ENCODE assay signal across 17 mouse cellular contexts in genomic region chr17:42303062-42303577, GRCm38 (mm10). TPM values are rescaled to one million over a fixed set of nuclear protein-coding genes. Genes with fewer than 3 reads are reported as not detected.
DNase-seq lines count a peak whose midpoint lies in the region; ATAC-seq and TF ChIP-seq lines count a peak whose summit lies in the region.
"Had no signal": no experiment of that assay in that cellular context is flagged by ENCODE, and none has a peak within 500 bp of the region (broad histone marks: within the 10 kb centered on the region; RNA-seq: fewer than 3 reads in every experiment).

No protein-coding gene starts in this region.

- H3K36me3 ChIP-seq in forebrain, embryonic 16.5 days (ENCODE audit: control insufficient read depth, insufficient read depth), result no peaks in the 10 kb centered on the region
- no peaks in the 10 kb centered on the region for H3K36me3 ChIP-seq in forebrain, embryonic 12.5 days (replicated peaks)
- no peaks in the 10 kb centered on the region for H3K36me3 ChIP-seq in hindbrain, embryonic 14.5 days (replicated peaks; ENCODE audit: control insufficient read depth, insufficient read depth)
- no peaks in the 10 kb centered on the region for H3K36me3 ChIP-seq in hindbrain, embryonic 10.5 days
- H3K36me3 ChIP-seq in hindbrain, embryonic 16.5 days (ENCODE audit: control insufficient read depth, insufficient read depth, low read length), result no peaks in the 10 kb centered on the region
- no peaks in the 10 kb centered on the region for H3K36me3 ChIP-seq in liver, embryonic 11.5 days (ENCODE audit: control insufficient read depth, insufficient read depth, low read length)
- H3K36me3 ChIP-seq: embryonic facial prominence, embryonic 10.5 days had no signal

- peak; percentile 57 for ATAC-seq in forebrain, embryonic 16.5 days
- no peak for ATAC-seq in forebrain, embryonic 12.5 days (ENCODE audit: low FRiP score)
- ATAC-seq in hindbrain, embryonic 14.5 days (ENCODE audit: low FRiP score), result peak; percentile 76
- ATAC-seq in hindbrain, embryonic 16.5 days, result peak; percentile 42; the same call in 1 of the 2 replicates
- ATAC-seq in liver, embryonic 11.5 days (replicated peaks; ENCODE audit: low FRiP score), result no peak
- ATAC-seq: intestine, embryonic 16.5 days had no signal

- H3K9me3 ChIP-seq in forebrain, embryonic 16.5 days (ENCODE audit: control insufficient read depth, low read length), result no peaks in the 10 kb centered on the region
- H3K9me3 ChIP-seq in forebrain, embryonic 12.5 days, result no peaks in the 10 kb centered on the region
- H3K9me3 ChIP-seq in hindbrain, embryonic 14.5 days (ENCODE audit: control insufficient read depth, low read length), result no peaks in the 10 kb centered on the region
- H3K9me3 ChIP-seq in hindbrain, embryonic 10.5 days, result no peaks in the 10 kb centered on the region
- H3K9me3 ChIP-seq in hindbrain, embryonic 16.5 days (ENCODE audit: control insufficient read depth, low read length), result no peaks in the 10 kb centered on the region
- no peaks in the 10 kb centered on the region for H3K9me3 ChIP-seq in liver, embryonic 11.5 days (ENCODE audit: control insufficient read depth, low read length)
- H3K9me3 ChIP-seq: embryonic facial prominence, embryonic 10.5 days had no signal

- no peaks in the 10 kb centered on the region for H3K4me1 ChIP-seq in forebrain, embryonic 16.5 days (replicated peaks; ENCODE audit: control insufficient read depth, insufficient read depth, low read length)
- no peaks in the 10 kb centered on the region for H3K4me1 ChIP-seq in forebrain, embryonic 12.5 days
- no peaks in the 10 kb centered on the region for H3K4me1 ChIP-seq in hindbrain, embryonic 14.5 days (replicated peaks; ENCODE audit: control insufficient read depth, insufficient read depth, low read length)
- H3K4me1 ChIP-seq in hindbrain, embryonic 10.5 days (replicated peaks), result no peaks in the 10 kb centered on the region
- no peaks in the 10 kb centered on the region for H3K4me1 ChIP-seq in hindbrain, embryonic 16.5 days (ENCODE audit: control insufficient read depth, insufficient read depth, low read depth, low read length)
- H3K4me1 ChIP-seq in liver, embryonic 11.5 days (replicated peaks; ENCODE audit: control insufficient read depth, insufficient read depth, low read length), result no peaks in the 10 kb centered on the region
- H3K4me1 ChIP-seq: embryonic facial prominence, embryonic 10.5 days had no signal

- H3K4me3 ChIP-seq in forebrain, embryonic 16.5 days (replicated peaks; ENCODE audit: low read length), result no peak overlapping the region
- no peak overlapping the region for H3K4me3 ChIP-seq in forebrain, embryonic 12.5 days (replicated peaks)
- H3K4me3 ChIP-seq in hindbrain, embryonic 14.5 days (replicated peaks; ENCODE audit: low read length), result no peak overlapping the region
- no peak overlapping the region for H3K4me3 ChIP-seq in hindbrain, embryonic 10.5 days
- H3K4me3 ChIP-seq in hindbrain, embryonic 16.5 days (ENCODE audit: low read length), result no peak overlapping the region
- H3K4me3 ChIP-seq in liver, embryonic 11.5 days (ENCODE audit: low read depth, low read length), result no peak overlapping the region
- H3K4me3 ChIP-seq: embryonic facial prominence, embryonic 10.5 days had no signal

- TF ChIP-seq POLR2A in brain, embryonic 14.5 days (IDR thresholded peaks at IDR 0.05; ENCODE audit: borderline replicate concordance, extremely low read depth, insufficient read depth, insufficient read length, poor library complexity, severe bottlenecking), result no peak

- peak; percentile 41 for DNase-seq in hindbrain, embryonic 14.5 days (ENCODE audit: low spot score)
- no peak for DNase-seq in hindbrain, embryonic 10.5 days (ENCODE audit: low spot score)
- peak; percentile 54 for DNase-seq in brain, embryonic 14.5 days (ENCODE audit: low read depth)
- DNase-seq in liver, embryonic 11.5 days (ENCODE audit: low spot score), result no peak
- DNase-seq: adrenal gland, adult 2 months; adrenal gland, postnatal 25 days; cerebellum, adult 2 months; cerebellum, postnatal 10 days; gastrocnemius, postnatal 25 days; heart, postnatal 10 days; heart, postnatal 4 days; kidney, adult 2 months had no signal

- no peak overlapping the region for H3K27ac ChIP-seq in forebrain, embryonic 16.5 days (ENCODE audit: low read length)
- no peak overlapping the region for H3K27ac ChIP-seq in forebrain, embryonic 12.5 days
- H3K27ac ChIP-seq in hindbrain, embryonic 14.5 days, result no peak overlapping the region
- H3K27ac ChIP-seq in hindbrain, embryonic 10.5 days, result no peak overlapping the region
- no peak overlapping the region for H3K27ac ChIP-seq in hindbrain, embryonic 16.5 days (ENCODE audit: low read depth, low read length)
- H3K27ac ChIP-seq in liver, embryonic 11.5 days (ENCODE audit: low read depth, low read length), result no peak overlapping the region
- H3K27ac ChIP-seq: embryonic facial prominence, embryonic 10.5 days had no signal

- 58% methylated on average over 4 of the region's 4 CpGs for WGBS in forebrain, embryonic 16.5 days
- 59% methylated on average over 4 of the region's 4 CpGs for WGBS in forebrain, embryonic 12.5 days
- 49% methylated on average over 4 of the region's 4 CpGs for WGBS in hindbrain, embryonic 14.5 days
- WGBS in hindbrain, embryonic 10.5 days, result 74% methylated on average over 4 of the region's 4 CpGs
- WGBS in hindbrain, embryonic 16.5 days, result 53% methylated on average over 4 of the region's 4 CpGs
- 59% methylated on average over 4 of the region's 4 CpGs for WGBS in liver, embryonic 11.5 days

- TF ChIP-seq CTCF in brain, embryonic 14.5 days (IDR thresholded peaks at IDR 0.05; ENCODE audit: borderline replicate concordance, extremely low read depth, insufficient read depth, insufficient read length), result no peak

- H3K9ac ChIP-seq in forebrain, embryonic 16.5 days (replicated peaks; ENCODE audit: low read depth, low read length), result no peak overlapping the region
- no peak overlapping the region for H3K9ac ChIP-seq in forebrain, embryonic 12.5 days
- H3K9ac ChIP-seq in hindbrain, embryonic 14.5 days, result no peak overlapping the region
- no peak overlapping the region for H3K9ac ChIP-seq in hindbrain, embryonic 16.5 days (ENCODE audit: low read depth, low read length)
- H3K9ac ChIP-seq in liver, embryonic 11.5 days (ENCODE audit: low read depth, low read length), result no peak overlapping the region

- no peak overlapping the region for H3K4me2 ChIP-seq in forebrain, embryonic 16.5 days (ENCODE audit: low read length)
- no peak overlapping the region for H3K4me2 ChIP-seq in forebrain, embryonic 12.5 days
- H3K4me2 ChIP-seq in hindbrain, embryonic 14.5 days (replicated peaks), result no peak overlapping the region
- H3K4me2 ChIP-seq in hindbrain, embryonic 16.5 days (ENCODE audit: low read length), result no peak overlapping the region
- H3K4me2 ChIP-seq in liver, embryonic 11.5 days, result no peak overlapping the region

- no peaks in the 10 kb centered on the region for H3K27me3 ChIP-seq in forebrain, embryonic 16.5 days (replicated peaks; ENCODE audit: control insufficient read depth, insufficient read depth, low read length)
- no peaks in the 10 kb centered on the region for H3K27me3 ChIP-seq in forebrain, embryonic 12.5 days
- no peaks in the 10 kb centered on the region for H3K27me3 ChIP-seq in hindbrain, embryonic 14.5 days (ENCODE audit: control insufficient read depth, insufficient read depth, low read length)
- H3K27me3 ChIP-seq in hindbrain, embryonic 10.5 days (ENCODE audit: insufficient read depth, poor library complexity, severe bottlenecking), result no peaks in the 10 kb centered on the region
- no peaks in the 10 kb centered on the region for H3K27me3 ChIP-seq in hindbrain, embryonic 16.5 days (replicated peaks; ENCODE audit: control insufficient read depth, insufficient read depth, low read length)
- H3K27me3 ChIP-seq in liver, embryonic 11.5 days (replicated peaks; ENCODE audit: control insufficient read depth, insufficient read depth, low read length), result no peaks in the 10 kb centered on the region

RNA-seq across cellular contexts. Expression of gene Ptchd4, which starts 12.6 kb away (rescaled TPM):
- 4.2 and 7.5 TPM in 2 replicates for polyA plus RNA-seq in forebrain, embryonic 16.5 days (2015; fragmentation: Nextera tagmentation; extraction: Ambion mirVana)
- polyA plus RNA-seq in forebrain, embryonic 12.5 days (2016; fragmentation: Nextera tagmentation; extraction: Ambion mirVana), result 3.2 and 3.9 TPM in 2 replicates
- polyA plus RNA-seq in hindbrain, embryonic 14.5 days (2014; fragmentation: Nextera tagmentation; extraction: Ambion mirVana), result 13.3 TPM in 2 replicates
- 3.0 and 3.3 TPM in 2 replicates for polyA plus RNA-seq in hindbrain, embryonic 10.5 days (2016; fragmentation: Nextera tagmentation; extraction: Ambion mirVana)
- polyA plus RNA-seq in brain, embryonic 14.5 days (2012; rRNA removed), result 0.81 and 1.8 TPM in 2 replicates
- polyA plus RNA-seq in hindbrain, embryonic 16.5 days (2015; fragmentation: Nextera tagmentation; extraction: Ambion mirVana), result 13.8 and 16.7 TPM in 2 replicates
- 0.11 TPM in 1 of 2 replicates, not detected in the other for polyA plus RNA-seq in liver, embryonic 11.5 days (2014; fragmentation: Nextera tagmentation; extraction: Ambion mirVana)
- polyA plus RNA-seq: adrenal gland, adult 2 months had no signal

Comparison
In these comparisons a context has a peak if more than half of its experiments do, and no peak if none do; other contexts are left out.
1. ATAC-seq: peak in forebrain, embryonic 16.5 days (single experiment), hindbrain, embryonic 14.5 days (single experiment) and hindbrain, embryonic 16.5 days (single experiment); none in forebrain, embryonic 12.5 days (single experiment) and liver, embryonic 11.5 days (single experiment).
2. DNase-seq: peak in hindbrain, embryonic 14.5 days (single experiment) and brain, embryonic 14.5 days (single experiment); none in hindbrain, embryonic 10.5 days (single experiment) and liver, embryonic 11.5 days (single experiment).